Mouse (Mus musculus): Measurements from ENCODE around the gene Syngap1.

GRCm38 (mm10) chr17:26933419-26933818, 7.6 kb upstream of the Syngap1 start:
- no peak for TF ChIP-seq CTCF (IDR thresholded peaks at IDR 0.05; ENCODE audit: control insufficient read depth, insufficient read depth, insufficient replicate concordance, low read depth, low read length)
- TF ChIP-seq POLR2A (IDR thresholded peaks at IDR 0.05; ENCODE audit: control insufficient read depth, low read depth, low read length), result no peak

Measured in testis, adult 2 months (tissue).